Mouse (Mus musculus): ENCODE measurements around the gene Dffa.
"Not testable (repeated sequence)": the region's sequence is repeated elsewhere in the genome, so short reads cannot be mapped to it uniquely, and the experiment has no call there.

The Dffa gene

GRCm38 (mm10) chr4:149098571-149098970, 5.4 kb upstream of the Dffa start:
- DNase-seq (ENCODE audit: low spot score), result no peak

GRCm38 (mm10) chr4:149099369-149100017, 4.5 kb upstream of the Dffa start, which contains the start of gene Pex14:
TSS of gene Pex14 (minus strand) at chr4:149099876.
- DNase-seq (ENCODE audit: low spot score), result peak; percentile 83

- DNase-seq (ENCODE audit: low spot score), result not testable (repeated sequence)
Measured at GRCm38 (mm10) chr4:149100449-149100848, 3.5 kb upstream of the Dffa start.

- no peak for DNase-seq (ENCODE audit: low spot score)
Measured at GRCm38 (mm10) chr4:149101456-149101855, 2.5 kb upstream of the Dffa start.

- DNase-seq (ENCODE audit: low spot score), result not testable (repeated sequence)
Measured at GRCm38 (mm10) chr4:149119978-149120562, 16.1 kb downstream of the Dffa start.

GRCm38 (mm10) chr4:149123432-149123831, 19.5 kb downstream of the Dffa start:
- no peak for DNase-seq (ENCODE audit: low spot score)

GRCm38 (mm10) chr4:149125341-149126114, 21.6 kb downstream of the Dffa start:
- DNase-seq (ENCODE audit: low spot score), result no peak

GRCm38 (mm10) chr4:149126115-149126509, 22.2 kb downstream of the Dffa start:
- no peak for DNase-seq (ENCODE audit: low spot score)

- no peak for DNase-seq (ENCODE audit: low spot score)
Measured at GRCm38 (mm10) chr4:149126663-149127062, 22.7 kb downstream of the Dffa start, which contains the start of gene Cort. TSS of gene Cort (minus strand) at chr4:149126763.

- DNase-seq (ENCODE audit: low spot score), result no peak
Measured at GRCm38 (mm10) chr4:149128467-149128866, 24.5 kb downstream of the Dffa start.

GRCm38 (mm10) chr4:149131021-149131752, 27.2 kb downstream of the Dffa start:
- DNase-seq (ENCODE audit: low spot score), result no peak

- no peak for DNase-seq (ENCODE audit: low spot score)
Measured at GRCm38 (mm10) chr4:149131789-149132565, 28.0 kb downstream of the Dffa start.

- DNase-seq (ENCODE audit: low spot score), result no peak
Measured at GRCm38 (mm10) chr4:149133395-149133794, 29.4 kb downstream of the Dffa start.

GRCm38 (mm10) chr4:149136116-149136850, 32.3 kb downstream of the Dffa start:
- DNase-seq (ENCODE audit: low spot score), result no peak

GRCm38 (mm10) chr4:149136982-149137770, 33.2 kb downstream of the Dffa start, which contains the start of gene Cenps:
TSS of gene Cenps (minus strand) at chr4:149137629.
- DNase-seq (ENCODE audit: low spot score), result peak; percentile 85

GRCm38 (mm10) chr4:149138515-149138914, 34.6 kb downstream of the Dffa start:
- no peak for DNase-seq (ENCODE audit: low spot score)

- DNase-seq (ENCODE audit: low spot score), result no peak
Measured at GRCm38 (mm10) chr4:149143594-149143993, 39.6 kb downstream of the Dffa start.

GRCm38 (mm10) chr4:149144459-149144858, 40.5 kb downstream of the Dffa start:
- DNase-seq (ENCODE audit: low spot score), result peak; percentile 81

GRCm38 (mm10) chr4:149145151-149145550, 41.2 kb downstream of the Dffa start:
- DNase-seq (ENCODE audit: low spot score), result no peak

GRCm38 (mm10) chr4:149147528-149147927, 43.6 kb downstream of the Dffa start:
- no peak for DNase-seq (ENCODE audit: low spot score)
